Mouse (Mus musculus) CH12.LX (cell line): ENCODE measurements around the gene Gtf2h2.

Source experiments
- CTCF ChIP-seq, 2 experiments: IDR thresholded peaks in 1 of 2; conservative IDR thresholded peaks in 1 of 2; 2 replicates each; pipeline ENCODE4 v1.5.1; 2011 to 2012; ENCODE audit warnings: low read depth in 2 of 2, low read length in 2 of 2, improper control_type of control experiment in 1 of 2, inconsistent platforms in 1 of 2, mild to moderate bottlenecking in 1 of 2, moderate library complexity in 1 of 2
- EP300 ChIP-seq: IDR thresholded peaks from 2 replicates; pipeline ENCODE4 v1.6.1; 2011; ENCODE audit warnings: low read length, improper control_type of control experiment

GRCm38 (mm10) chr13:100492061-100492787 lies at the start of gene Gtf2h2:
- TF ChIP-seq EP300 = no peak
- TF ChIP-seq CTCF (conservative IDR thresholded peaks at IDR 0.05 in 1 of 2, IDR thresholded peaks at IDR 0.05 in 1 of 2; ENCODE audit: low read depth in 2 of 2, low read length in 2 of 2) = peak; percentile 58 to 93
